Mouse (Mus musculus): ENCODE data around the gene Hes1. TPM values are rescaled to one million over a fixed set of nuclear protein-coding genes. Genes with fewer than 3 reads are reported as not detected.
A peak's percentile ranks its signal among the peaks of the same experiment; 100 is the strongest.

Hes1 gene
- polyA plus RNA-seq, 1 experiment from 2014 or later: 40.3 TPM

- H3K9ac ChIP-seq: no peak overlapping the region
- H3K4me3 ChIP-seq: no peak overlapping the region
- no peak overlapping the region for H3K4me2 ChIP-seq (replicated peaks)
- H3K27me3 ChIP-seq: peaks cover 81% of the 10 kb centered on the region
- 64% methylated on average over 10 of the region's 10 CpGs for WGBS
- ATAC-seq (ENCODE audit: low FRiP score): no peak
- H3K27ac ChIP-seq: no peak overlapping the region
- H3K36me3 ChIP-seq: no peaks in the 10 kb centered on the region
- no peaks in the 10 kb centered on the region for H3K9me3 ChIP-seq (replicated peaks)
- peaks cover 14% of the 10 kb centered on the region for H3K4me1 ChIP-seq
Observed at GRCm38 (mm10) chr16:30055361-30055889, 8.8 kb upstream of the Hes1 start.

GRCm38 (mm10) chr16:30055927-30056326 lies 8.3 kb upstream of the Hes1 start:
- no peak for ATAC-seq (ENCODE audit: low FRiP score)
- no peak overlapping the region for H3K27ac ChIP-seq
- WGBS: 82% methylated on average over 7 of the region's 7 CpGs
- peaks cover 19% of the 10 kb centered on the region for H3K4me1 ChIP-seq
- H3K27me3 ChIP-seq: peaks cover 86% of the 10 kb centered on the region
- no peak overlapping the region for H3K4me2 ChIP-seq (replicated peaks)
- no peak overlapping the region for H3K4me3 ChIP-seq
- no peak overlapping the region for H3K9ac ChIP-seq
- H3K36me3 ChIP-seq: no peaks in the 10 kb centered on the region
- H3K9me3 ChIP-seq (replicated peaks): no peaks in the 10 kb centered on the region

- no peak overlapping the region for H3K4me3 ChIP-seq
- no peak overlapping the region for H3K27ac ChIP-seq
- H3K27me3 ChIP-seq: peaks cover 92% of the 10 kb centered on the region
- 65% methylated on average over 2 of the region's 2 CpGs for WGBS
- H3K4me1 ChIP-seq: peaks cover 27% of the 10 kb centered on the region
- no peak overlapping the region for H3K9ac ChIP-seq
- ATAC-seq (ENCODE audit: low FRiP score): no peak
- H3K9me3 ChIP-seq (replicated peaks): no peaks in the 10 kb centered on the region
- no peak overlapping the region for H3K4me2 ChIP-seq (replicated peaks)
- H3K36me3 ChIP-seq: no peaks in the 10 kb centered on the region
Observed at GRCm38 (mm10) chr16:30056906-30057305, 7.3 kb upstream of the Hes1 start.

- Histone ChIP-seq H3K4me3 (no peak overlapping the region), H3K27ac (0 out of 2 replicates have a peak overlapping the region, but pooled peaks have one; percentile 6), H3K36me3 (no peaks in the 10 kb centered on the region), H3K27me3 (peaks cover 78% of the 10 kb centered on the region), H3K4me2 (replicated peaks) (no peak overlapping the region), H3K9me3 (replicated peaks) (no peaks in the 10 kb centered on the region), H3K9ac (no peak overlapping the region), H3K4me1 (peaks cover 34% of the 10 kb centered on the region)
- ATAC-seq (ENCODE audit: low FRiP score): no peak
- 18% methylated on average over 9 of the region's 9 CpGs for WGBS
Observed at GRCm38 (mm10) chr16:30058974-30059717, 5.0 kb upstream of the Hes1 start.

- Histone ChIP-seq H3K27ac (no peak overlapping the region), H3K9ac (no peak overlapping the region), H3K9me3 (replicated peaks) (no peaks in the 10 kb centered on the region), H3K4me3 (no peak overlapping the region), H3K27me3 (peaks cover 71% of the 10 kb centered on the region), H3K36me3 (no peaks in the 10 kb centered on the region), H3K4me2 (replicated peaks) (no peak overlapping the region), H3K4me1 (peaks cover 37% of the 10 kb centered on the region)
- 8% methylated on average over 8 of the region's 8 CpGs for WGBS
- ATAC-seq (ENCODE audit: low FRiP score): no peak
Observed at GRCm38 (mm10) chr16:30060412-30060811, 3.8 kb upstream of the Hes1 start.

GRCm38 (mm10) chr16:30062242-30063030 lies 1.7 kb upstream of the Hes1 start:
- H3K27me3 ChIP-seq: peaks cover 69% of the 10 kb centered on the region
- no peaks in the 10 kb centered on the region for H3K36me3 ChIP-seq
- ATAC-seq (ENCODE audit: low FRiP score): no peak
- 18% methylated on average over 12 of the region's 12 CpGs for WGBS
- H3K9ac ChIP-seq: peak overlapping the region; percentile 76; the same call in 1 of the 2 replicates
- H3K27ac ChIP-seq: 0 out of 2 replicates have a peak overlapping the region, but pooled peaks have one; percentile 91
- no peaks in the 10 kb centered on the region for H3K9me3 ChIP-seq (replicated peaks)
- H3K4me1 ChIP-seq: peaks cover 55% of the 10 kb centered on the region
- peak overlapping the region; percentile 95 for H3K4me2 ChIP-seq (replicated peaks)
- peak overlapping the region; percentile 55 for H3K4me3 ChIP-seq

- Histone ChIP-seq H3K4me3 (peak overlapping the region; percentile 55), H3K27me3 (peaks cover 61% of the 10 kb centered on the region), H3K4me1 (peaks cover 60% of the 10 kb centered on the region), H3K36me3 (no peaks in the 10 kb centered on the region), H3K9me3 (replicated peaks) (no peaks in the 10 kb centered on the region), H3K9ac (peak overlapping the region; percentile 76), H3K27ac (peak overlapping the region; percentile 91), H3K4me2 (replicated peaks) (peak overlapping the region; percentile 95)
- ATAC-seq (ENCODE audit: low FRiP score): peak; percentile 53
- WGBS: 2% methylated on average over 20 of the region's 82 CpGs
Observed at GRCm38 (mm10) chr16:30063121-30063881, 883 bp upstream of the Hes1 start.

- H3K9ac ChIP-seq: peak overlapping the region; percentile 76; the same call in 1 of the 2 replicates
- 0% methylated on average over 8 of the region's 8 CpGs for WGBS
- H3K4me3 ChIP-seq: peak overlapping the region; percentile 55
- no peaks in the 10 kb centered on the region for H3K36me3 ChIP-seq
- ATAC-seq (ENCODE audit: low FRiP score): no peak
- H3K27ac ChIP-seq: peak overlapping the region; percentile 91
- H3K4me1 ChIP-seq: peaks cover 65% of the 10 kb centered on the region
- peaks cover 53% of the 10 kb centered on the region for H3K27me3 ChIP-seq
- H3K4me2 ChIP-seq (replicated peaks): peak overlapping the region; percentile 95
- H3K9me3 ChIP-seq (replicated peaks): no peaks in the 10 kb centered on the region
Observed at GRCm38 (mm10) chr16:30064613-30065012, 429 bp downstream of the Hes1 start.

GRCm38 (mm10) chr16:30065077-30065476 lies 893 bp downstream of the Hes1 start:
- Histone ChIP-seq H3K9ac (no peak overlapping the region), H3K27me3 (peaks cover 48% of the 10 kb centered on the region), H3K9me3 (replicated peaks) (no peaks in the 10 kb centered on the region), H3K27ac (no peak overlapping the region), H3K4me3 (peak overlapping the region; percentile 55), H3K4me2 (replicated peaks) (peak overlapping the region; percentile 95), H3K4me1 (peaks cover 69% of the 10 kb centered on the region), H3K36me3 (no peaks in the 10 kb centered on the region)
- 1% methylated on average over 21 of the region's 21 CpGs for WGBS
- ATAC-seq (ENCODE audit: low FRiP score): peak; percentile 67

GRCm38 (mm10) chr16:30065537-30066183 lies 1.5 kb downstream of the Hes1 start:
- Histone ChIP-seq H3K4me2 (replicated peaks) (peak overlapping the region; percentile 95), H3K9ac (peak overlapping the region; percentile 73), H3K9me3 (replicated peaks) (no peaks in the 10 kb centered on the region), H3K27ac (peak overlapping the region; percentile 80), H3K27me3 (peaks cover 43% of the 10 kb centered on the region), H3K4me3 (peak overlapping the region; percentile 55), H3K36me3 (no peaks in the 10 kb centered on the region), H3K4me1 (peaks cover 69% of the 10 kb centered on the region)
- ATAC-seq (ENCODE audit: low FRiP score): no peak
- WGBS: under 1% methylated on average over 21 of the region's 21 CpGs

GRCm38 (mm10) chr16:30066184-30066851 lies 2.1 kb downstream of the Hes1 start:
- H3K9ac ChIP-seq: peak overlapping the region; percentile 73
- H3K4me1 ChIP-seq: peaks cover 66% of the 10 kb centered on the region
- H3K27me3 ChIP-seq: peaks cover 43% of the 10 kb centered on the region

More at GRCm38 (mm10) chr16:30066184-30066851, 2.1 kb downstream of the Hes1 start:
- Histone ChIP-seq H3K4me3 (peak overlapping the region; percentile 55), H3K9me3 (replicated peaks) (no peaks in the 10 kb centered on the region), H3K4me2 (replicated peaks) (peak overlapping the region; percentile 95), H3K27ac (peak overlapping the region; percentile 80), H3K36me3 (no peaks in the 10 kb centered on the region)
- WGBS: under 1% methylated on average over 38 of the region's 38 CpGs
- no peak for ATAC-seq (ENCODE audit: low FRiP score)

Measured in hindbrain, embryonic 12.5 days (tissue).